Mouse (Mus musculus) lung, embryonic 16.5 days (tissue): ENCODE measurements around the gene Syp. TPM values are rescaled to one million over a fixed set of nuclear protein-coding genes. Genes with fewer than 3 reads are reported as not detected.

Experiments used
- ATAC-seq: fragments of 200-750 bp; cut with Nextera tagmentation; 2 replicates; pipeline ENCODE4 v1.8.0; 2017; ENCODE audit warnings: low read depth, mild to moderate bottlenecking, moderate library complexity
- H3K27ac ChIP-seq: fragments of 300-500 bp; sonication (generic); 2 replicates; pipeline ENCODE4 v1.5.1; 2014; ENCODE audit warnings: mild to moderate bottlenecking, control low read depth, low read length
- H3K27me3 ChIP-seq: fragments of 300-500 bp; sonication (generic); 2 replicates; pipeline ENCODE4 v1.6.1; 2014; ENCODE audit warnings: low read depth, low read length, mixed read lengths; ENCODE audit not compliant: control insufficient read depth, insufficient read depth
- H3K36me3 ChIP-seq: fragments of 300-500 bp; sonication (generic); 2 replicates; pipeline ENCODE4 v1.6.1; 2014; ENCODE audit warnings: low read length; ENCODE audit not compliant: control insufficient read depth, insufficient read depth
- H3K4me1 ChIP-seq: fragments of 300-500 bp; sonication (generic); replicated peaks from 2 replicates; pipeline ENCODE4 v1.6.1; 2014; ENCODE audit warnings: low read length, mixed read lengths; ENCODE audit not compliant: control insufficient read depth, insufficient read depth
- H3K4me2 ChIP-seq: fragments of 300-500 bp; sonication (generic); 2 replicates; pipeline ENCODE4 v1.6.1; 2014; ENCODE audit warnings: low read depth, low read length, control low read depth
- H3K4me3 ChIP-seq: fragments of 300-500 bp; sonication (generic); 2 replicates; pipeline ENCODE4 v1.5.1; 2014; ENCODE audit warnings: mild to moderate bottlenecking, low read length, control low read depth
- H3K9ac ChIP-seq: fragments of 300-500 bp; sonication (generic); 2 replicates; pipeline ENCODE4 v1.6.1; 2014; ENCODE audit warnings: low read length, control low read depth
- H3K9me3 ChIP-seq: fragments of 300-500 bp; sonication (generic); 2 replicates; pipeline ENCODE4 v1.6.1; 2016; ENCODE audit warnings: low read length; ENCODE audit not compliant: control insufficient read depth
- WGBS: fragments of 180-500 bp; shearing (Covaris S2); extraction: QIAGEN DNeasy Blood & Tissue Kit; methylation state at CpG from one replicate; pipeline ENCODE4 v1.1.7; 2014; 5-methylcytosine and 5-hydroxymethylcytosine counted together
- polyA plus RNA-seq: library from polyadenylated mRNA; unstranded; fragments of >200 nt; fragmentation: Nextera tagmentation; extraction: Ambion mirVana; gene quantifications from 2 replicates; pipeline ENCODE4 v1.2.1, GENCODE M21; 2015

Gene Syp
- polyA plus RNA-seq, 1 experiment from 2014 or later, result 2.6 TPM

DNA sequence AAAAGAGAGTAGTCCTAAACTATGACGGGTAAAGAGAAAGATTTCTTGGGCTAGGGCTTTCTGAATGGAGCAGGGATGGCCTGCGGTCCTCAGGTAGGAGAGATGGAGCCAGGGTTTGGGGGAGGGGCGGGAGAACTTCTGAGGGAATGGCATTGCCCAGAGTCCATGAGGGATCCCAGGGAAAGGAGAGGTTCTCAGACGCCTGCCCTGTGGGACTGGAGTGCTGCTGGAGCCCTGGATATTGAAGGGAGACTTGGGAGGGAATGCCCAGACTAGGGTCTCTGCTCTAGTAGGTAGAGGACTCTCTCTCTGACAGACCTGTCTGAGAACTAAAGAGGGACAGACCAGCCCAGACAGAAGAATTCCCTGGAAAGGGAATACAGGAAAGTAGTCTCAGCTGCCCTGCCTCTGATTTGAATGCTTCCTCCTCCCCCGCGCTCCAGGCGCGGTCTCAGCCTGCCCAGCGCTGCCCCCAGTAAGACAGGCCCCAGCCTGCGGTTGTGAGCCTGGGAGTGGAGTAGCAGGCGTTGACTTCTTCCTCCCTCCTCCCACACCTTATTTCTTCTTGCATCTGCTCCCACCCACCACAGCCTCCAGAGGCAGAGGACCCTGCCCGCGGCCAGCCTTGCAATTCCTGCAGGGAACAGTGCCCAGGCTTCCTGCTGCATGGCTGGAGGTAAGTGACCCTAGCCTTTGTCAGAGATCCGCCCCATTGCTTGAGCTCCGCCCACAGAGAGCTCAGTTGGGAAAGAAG, 19.9 kb downstream of the Syp start:
- H3K9me3 ChIP-seq, result no peaks in the 10 kb centered on the region
- H3K27ac ChIP-seq, result peak overlapping the region; percentile 78
- peak overlapping the region; percentile 80 for H3K9ac ChIP-seq
- ATAC-seq, result peak; percentile 86
- H3K4me1 ChIP-seq, result peaks cover 8% of the 10 kb centered on the region
- no peaks in the 10 kb centered on the region for H3K36me3 ChIP-seq
- no peaks in the 10 kb centered on the region for H3K27me3 ChIP-seq
- H3K4me3 ChIP-seq, result peak overlapping the region; percentile 61
- H3K4me2 ChIP-seq, result peak overlapping the region; percentile 67
- 17% methylated on average over 15 of the region's 15 CpGs for WGBS

- Histone ChIP-seq H3K9ac (no peak overlapping the region), H3K36me3 (no peaks in the 10 kb centered on the region), H3K9me3 (no peaks in the 10 kb centered on the region), H3K4me2 (peak overlapping the region; percentile 67), H3K4me3 (peak overlapping the region; percentile 61), H3K4me1 (peaks cover 8% of the 10 kb centered on the region), H3K27me3 (no peaks in the 10 kb centered on the region), H3K27ac (peak overlapping the region; percentile 33)
- 46% methylated on average over 11 of the region's 11 CpGs for WGBS
- ATAC-seq, result peak; percentile 30
Measured at GRCm38 (mm10) chrX:7658785-7659589, 20.7 kb downstream of the Syp start.

DNA sequence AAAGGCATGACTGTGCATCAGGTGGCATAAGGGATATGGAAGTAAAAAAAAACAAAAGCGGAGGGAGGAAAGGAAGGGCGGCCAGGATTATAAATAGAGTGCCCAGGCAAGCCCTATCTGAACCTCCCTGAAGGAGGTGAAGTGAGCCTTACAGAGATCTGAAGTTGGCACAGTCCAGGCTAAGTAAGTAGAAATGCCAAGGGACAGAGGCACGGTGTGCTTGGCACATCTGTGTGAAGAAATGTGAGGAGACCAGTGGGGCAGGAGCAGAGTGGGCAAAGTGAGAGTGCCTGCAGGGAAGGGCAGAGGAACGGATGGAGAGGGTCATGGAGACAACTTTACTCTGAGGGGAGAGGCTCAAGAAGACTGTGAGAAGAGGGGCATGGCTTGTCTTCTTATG, 22.8 kb downstream of the Syp start:
- Histone ChIP-seq H3K27ac (no peak overlapping the region), H3K4me1 (peaks cover 8% of the 10 kb centered on the region), H3K4me2 (no peak overlapping the region), H3K27me3 (no peaks in the 10 kb centered on the region), H3K4me3 (no peak overlapping the region), H3K36me3 (no peaks in the 10 kb centered on the region), H3K9ac (no peak overlapping the region), H3K9me3 (no peaks in the 10 kb centered on the region)
- WGBS, result 81% methylated on average over 4 of the region's 4 CpGs
- no peak for ATAC-seq

- H3K9me3 ChIP-seq, result no peaks in the 10 kb centered on the region
- no peak for ATAC-seq
- peak overlapping the region; percentile 70 for H3K27ac ChIP-seq
- H3K9ac ChIP-seq, result no peak overlapping the region
- H3K27me3 ChIP-seq, result no peaks in the 10 kb centered on the region
- H3K36me3 ChIP-seq, result no peaks in the 10 kb centered on the region
- H3K4me3 ChIP-seq, result no peak overlapping the region
- H3K4me2 ChIP-seq, result no peak overlapping the region
- peaks cover 4% of the 10 kb centered on the region for H3K4me1 ChIP-seq
- 71% methylated on average over 3 of the region's 3 CpGs for WGBS
Measured at GRCm38 (mm10) chrX:7662936-7663335, 24.7 kb downstream of the Syp start.

- WGBS, result 89% methylated on average over 11 of the region's 11 CpGs
- H3K27me3 ChIP-seq, result no peaks in the 10 kb centered on the region
- H3K36me3 ChIP-seq, result no peaks in the 10 kb centered on the region
- ATAC-seq, result no peak
- H3K9ac ChIP-seq, result no peak overlapping the region
- H3K4me2 ChIP-seq, result no peak overlapping the region
- no peaks in the 10 kb centered on the region for H3K9me3 ChIP-seq
- no peak overlapping the region for H3K4me3 ChIP-seq
- no peak overlapping the region for H3K27ac ChIP-seq
- H3K4me1 ChIP-seq, result no peaks in the 10 kb centered on the region; the same call in 1 of the 2 replicates
Measured at GRCm38 (mm10) chrX:7664791-7665190, 26.5 kb downstream of the Syp start.

DNA sequence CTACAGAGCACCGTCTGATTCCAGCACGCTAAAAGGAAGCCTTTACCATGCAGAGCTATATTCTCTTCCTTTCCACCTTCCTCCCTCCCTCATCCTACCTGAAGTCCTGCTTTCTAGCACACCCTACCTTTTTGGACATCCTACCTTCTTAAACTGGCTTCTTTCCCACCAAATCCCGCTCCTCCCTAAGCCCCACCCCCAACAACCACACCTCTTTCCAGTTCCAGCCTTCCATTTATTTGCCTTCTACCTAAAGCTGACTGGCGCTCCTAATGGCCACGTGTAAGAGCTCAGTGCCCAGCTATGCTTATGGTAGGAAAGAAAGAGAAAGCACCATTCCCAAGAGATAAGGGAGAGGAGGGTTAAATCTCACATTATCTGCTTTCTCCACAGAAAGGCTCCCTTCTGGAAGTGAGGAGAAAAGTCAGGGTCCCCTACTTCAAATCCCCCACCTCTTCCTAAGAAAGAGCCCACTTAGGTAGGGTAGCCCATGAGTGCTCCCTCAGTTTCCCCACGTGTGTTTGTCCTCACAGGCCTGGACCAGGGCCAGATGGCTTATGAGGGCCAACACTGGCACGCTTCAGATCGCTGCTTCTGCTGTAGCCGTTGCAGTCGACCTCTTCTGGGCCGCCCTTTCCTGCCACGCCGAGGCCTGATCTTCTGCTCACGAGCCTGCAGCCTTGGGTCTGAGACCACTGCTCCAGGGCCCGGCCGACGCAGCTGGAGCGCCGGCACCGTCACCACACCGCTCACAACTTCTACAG, 27.6 kb downstream of the Syp start:
- no peak overlapping the region for H3K4me3 ChIP-seq
- H3K9me3 ChIP-seq, result no peaks in the 10 kb centered on the region
- H3K4me2 ChIP-seq, result no peak overlapping the region
- 68% methylated on average over 21 of the region's 21 CpGs for WGBS
- H3K36me3 ChIP-seq, result no peaks in the 10 kb centered on the region
- ATAC-seq, result no peak
- no peaks in the 10 kb centered on the region; the same call in 1 of the 2 replicates for H3K4me1 ChIP-seq
- no peak overlapping the region for H3K27ac ChIP-seq
- H3K27me3 ChIP-seq, result no peaks in the 10 kb centered on the region
- H3K9ac ChIP-seq, result no peak overlapping the region

DNA sequence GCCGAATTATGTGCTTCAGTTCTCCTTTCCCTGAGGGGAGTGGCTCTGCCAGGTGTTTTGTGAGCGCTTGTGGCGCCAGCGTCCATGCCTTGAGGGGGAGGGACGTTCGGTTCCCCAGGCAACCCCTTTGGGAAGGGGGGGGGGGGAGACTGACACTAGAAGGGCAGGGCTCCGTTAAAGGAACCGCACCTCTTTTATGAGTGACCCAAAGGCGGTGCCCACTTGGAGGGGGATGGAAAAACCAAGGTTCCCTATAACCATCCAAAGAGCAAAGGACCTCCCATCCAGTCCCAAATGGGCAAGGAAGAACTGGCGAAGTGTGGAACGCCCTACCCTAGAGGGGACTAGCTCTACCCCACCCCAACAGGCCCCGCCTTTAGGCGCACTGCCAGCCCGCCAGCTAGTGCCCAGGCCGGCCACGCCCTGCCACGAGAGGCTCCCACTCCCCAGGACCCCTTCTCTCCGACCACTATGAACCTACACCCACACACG, 32.2 kb downstream of the Syp start:
- no peaks in the 10 kb centered on the region for H3K9me3 ChIP-seq
- H3K4me1 ChIP-seq, result peaks cover 10% of the 10 kb centered on the region
- peak overlapping the region; percentile 55 for H3K4me2 ChIP-seq
- ATAC-seq, result peak; percentile 81
- peak overlapping the region; percentile 89 for H3K27ac ChIP-seq
- H3K9ac ChIP-seq, result peak overlapping the region; percentile 68
- no peaks in the 10 kb centered on the region for H3K36me3 ChIP-seq
- 16% methylated on average over 18 of the region's 19 CpGs for WGBS
- H3K27me3 ChIP-seq, result no peaks in the 10 kb centered on the region
- H3K4me3 ChIP-seq, result peak overlapping the region; percentile 56

DNA sequence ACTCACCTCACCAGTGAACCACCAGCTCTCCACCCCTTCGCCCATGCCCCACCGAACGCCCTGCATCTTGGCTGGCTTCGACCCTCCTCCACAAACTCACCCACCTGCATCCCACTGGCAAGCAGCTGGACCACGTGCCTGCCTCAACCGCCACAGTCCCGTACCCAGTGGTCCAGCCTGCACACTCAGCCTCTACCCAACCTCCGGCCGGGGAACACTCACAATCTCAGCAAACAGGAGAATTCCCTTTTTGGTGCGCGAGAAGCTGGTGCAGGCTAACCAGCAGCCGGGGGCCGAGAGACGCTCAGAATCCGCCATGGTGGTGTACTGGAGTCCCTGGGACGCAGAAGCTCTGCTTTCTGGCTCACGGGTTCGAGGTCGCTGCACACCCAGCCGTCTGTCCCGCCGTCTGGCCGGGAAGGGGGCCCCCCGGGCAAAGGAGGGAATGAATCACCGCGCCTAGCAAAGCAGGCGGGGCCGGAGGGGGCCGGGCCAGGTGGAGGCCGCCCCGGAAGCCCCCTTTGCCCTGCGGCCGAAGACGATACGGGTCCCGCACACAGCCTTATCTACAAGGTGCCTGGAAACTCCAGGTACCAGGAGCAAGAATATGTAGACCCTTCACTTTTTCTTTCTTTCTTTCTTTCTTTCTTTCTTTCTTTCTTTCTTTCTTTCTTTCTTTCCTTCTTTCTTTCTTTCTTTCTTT, 32.8 kb downstream of the Syp start, which contains the start of gene Plp2:
Gene Plp2 (minus strand): TSS at position 470 of the 703 bp plus-strand sequence.
- peak within 1 kb of the TSS; percentile 55 for H3K4me2 ChIP-seq
- no peaks in the 10 kb centered on the region for H3K36me3 ChIP-seq
- WGBS, result 17% methylated on average over 25 of the region's 36 CpGs
- H3K27me3 ChIP-seq, result no peaks in the 10 kb centered on the region
- peak within 1 kb of the TSS; percentile 89 for H3K27ac ChIP-seq
- peaks cover 10% of the 10 kb centered on the region for H3K4me1 ChIP-seq
- H3K4me3 ChIP-seq, result peak within 1 kb of the TSS; percentile 56
- H3K9ac ChIP-seq, result peak within 1 kb of the TSS; percentile 68
- no peaks in the 10 kb centered on the region for H3K9me3 ChIP-seq
- ATAC-seq, result peak; percentile 62
